Mouse (Mus musculus) megakaryocyte, embryonic 14.5 days (primary cell): ENCODE measurements around the gene Mms22l.

Source experiments
- FLI1 ChIP-seq: IDR thresholded peaks from 2 replicates; pipeline ENCODE4 v1.6.1; 2012; ENCODE audit warnings: low read length, inconsistent platforms, mixed read lengths
- GATA1 ChIP-seq: IDR thresholded peaks from 3 replicates; pipeline ENCODE4 v1.6.1; 2012; ENCODE audit warnings: mixed read lengths, low read length, inconsistent platforms, borderline replicate concordance

DNA sequence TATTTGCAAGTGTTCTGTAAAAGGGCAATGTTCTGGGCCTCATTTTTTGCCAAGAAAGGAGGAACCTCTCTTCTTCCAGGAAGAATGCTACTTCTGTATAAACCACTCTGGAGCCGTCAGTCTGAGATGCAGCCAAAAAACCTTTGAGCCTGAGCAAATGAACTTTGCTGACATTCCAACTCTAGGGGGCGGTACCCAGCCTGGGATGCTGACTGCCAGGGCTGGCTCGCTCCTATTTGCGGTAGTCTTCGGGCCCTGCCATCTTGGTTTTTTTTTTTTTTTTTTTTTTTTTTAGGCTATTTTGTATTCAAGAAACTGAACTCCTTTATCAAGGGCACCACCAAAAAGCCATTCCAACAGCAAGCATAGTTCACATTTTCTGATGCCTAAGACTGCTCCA is 124.2 kb downstream of the Mms22l start:
- TF ChIP-seq GATA1 (no peak), FLI1 (no peak)
